In genomic region chr2:69574261-69574660, GRCm38 (mm10) we compare ENCODE assay signal across 27 mouse cellular contexts. TPM values are rescaled to one million over a fixed set of nuclear protein-coding genes. Genes with fewer than 3 reads are reported as not detected.
"Had no signal": no experiment of that assay in that cellular context is flagged by ENCODE, and none has a peak within 500 bp of the region (broad histone marks: within the 10 kb centered on the region; RNA-seq: fewer than 3 reads in every experiment).

No protein-coding gene starts in this region.

- H3K9me3 ChIP-seq: heart, embryonic 10.5 days; heart, embryonic 12.5 days; hindbrain, embryonic 10.5 days; hindbrain, embryonic 12.5 days; hindbrain, embryonic 15.5 days; kidney, embryonic 15.5 days; limb, embryonic 13.5 days; limb, embryonic 15.5 days; liver, embryonic 12.5 days had no signal

- H3K27ac ChIP-seq: gastrocnemius, adult 2 months; heart, adult 2 months; heart, embryonic 10.5 days; hindbrain, embryonic 15.5 days; hindbrain, postnatal 0 days; kidney, embryonic 15.5 days; kidney, postnatal 0 days; limb, embryonic 13.5 days; limb, embryonic 15.5 days; liver, embryonic 12.5 days had no signal

- H3K36me3 ChIP-seq: heart, embryonic 10.5 days; heart, embryonic 12.5 days; hindbrain, embryonic 10.5 days; hindbrain, embryonic 12.5 days; hindbrain, embryonic 15.5 days; kidney, embryonic 15.5 days; limb, embryonic 13.5 days; limb, embryonic 15.5 days; liver, embryonic 12.5 days had no signal

- H3K4me1 ChIP-seq: heart, embryonic 12.5 days; kidney, embryonic 15.5 days; limb, embryonic 13.5 days; limb, embryonic 15.5 days; liver, embryonic 12.5 days had no signal

- ATAC-seq: hindbrain, postnatal 0 days; intestine, embryonic 16.5 days; liver, embryonic 12.5 days had no signal

- H3K9ac ChIP-seq: heart, embryonic 12.5 days; hindbrain, embryonic 12.5 days; hindbrain, embryonic 15.5 days; kidney, embryonic 15.5 days; limb, embryonic 13.5 days; limb, embryonic 15.5 days; liver, embryonic 12.5 days had no signal

- H3K4me2 ChIP-seq: heart, embryonic 12.5 days; hindbrain, embryonic 12.5 days; hindbrain, embryonic 15.5 days; kidney, embryonic 15.5 days; limb, embryonic 13.5 days; limb, embryonic 15.5 days; liver, embryonic 12.5 days had no signal

- H3K27me3 ChIP-seq: heart, embryonic 12.5 days; hindbrain, embryonic 12.5 days; hindbrain, embryonic 15.5 days; kidney, embryonic 15.5 days; limb, embryonic 13.5 days; limb, embryonic 15.5 days; liver, embryonic 12.5 days had no signal

- H3K4me3 ChIP-seq: gastrocnemius, adult 2 months; heart, adult 2 months; heart, embryonic 10.5 days; heart, embryonic 12.5 days; hindbrain, embryonic 10.5 days; hindbrain, embryonic 12.5 days; hindbrain, embryonic 15.5 days; kidney, embryonic 15.5 days; limb, embryonic 13.5 days; limb, embryonic 15.5 days; liver, embryonic 12.5 days had no signal

- DNase-seq: gastrocnemius, adult 2 months; gastrocnemius, postnatal 10 days; gastrocnemius, postnatal 25 days; heart, adult 2 months; heart, postnatal 10 days; heart, postnatal 4 days; kidney, adult 11 months; kidney, adult 2 months; kidney, adult 9 months; kidney, postnatal 14 days; kidney, postnatal 36 days; layer of hippocampus, adult 9-11 months; layer of hippocampus, postnatal 36 days; left cerebral cortex, postnatal 4 days had no signal

RNA-seq across cellular contexts. Expression of gene Lrp2, which starts 11.6 kb away (rescaled TPM):
- total RNA-seq: gastrocnemius, adult 2 months; gastrocnemius, postnatal 25 days; granulocyte monocyte progenitor cell, adult 5-6 weeks had no signal
- polyA plus RNA-seq: limb, embryonic 15.5 days had no signal
